Mouse (Mus musculus) lung, adult 2 months (tissue): ENCODE results near the gene Lbh. TPM values are rescaled to one million over a fixed set of nuclear protein-coding genes. Genes with fewer than 3 reads are reported as not detected.

Experiments used
- DNase-seq: peaks from one replicate; pipeline ENCODE4 v3.0.0; 2022
- H3K4me1 ChIP-seq: fragments of 200-500 bp; 2 replicates; pipeline ENCODE4 v1.6.1; 2011; ENCODE audit warnings: low read length; ENCODE audit not compliant: control insufficient read depth, insufficient read depth
- H3K4me3 ChIP-seq: fragments of 200-500 bp; replicated peaks from 2 replicates; pipeline ENCODE3; 2011; ENCODE audit warnings: low read depth, mild to moderate bottlenecking, control low read depth, low read length; ENCODE audit errors: extremely low read depth
- CTCF ChIP-seq: fragments of 200-500 bp; IDR thresholded peaks from 2 replicates; pipeline ENCODE4 v1.5.1; 2011; ENCODE audit warnings: mild to moderate bottlenecking, low read length, control low read depth; ENCODE audit not compliant: insufficient read depth
- POLR2A ChIP-seq: fragments of 200-500 bp; IDR thresholded peaks from 2 replicates; pipeline ENCODE4 v1.6.1; 2011; ENCODE audit warnings: low read depth, mild to moderate bottlenecking, control low read depth, low read length, borderline replicate concordance; ENCODE audit errors: extremely low read depth
- WGBS: fragments of 180-500 bp; shearing (Covaris S2); methylation state at CpG from one replicate; pipeline ENCODE4 v1.1.7; 2018; 5-methylcytosine and 5-hydroxymethylcytosine counted together
- polyA plus RNA-seq: library from polyadenylated mRNA; depleted of rRNA; stranded (reverse); fragments of >200 nt; gene quantifications from 2 replicates; pipeline ENCODE4 v1.2.3, GENCODE M21; 2012

Gene Lbh
- polyA plus RNA-seq, 1 experiment = 253 TPM

DNA sequence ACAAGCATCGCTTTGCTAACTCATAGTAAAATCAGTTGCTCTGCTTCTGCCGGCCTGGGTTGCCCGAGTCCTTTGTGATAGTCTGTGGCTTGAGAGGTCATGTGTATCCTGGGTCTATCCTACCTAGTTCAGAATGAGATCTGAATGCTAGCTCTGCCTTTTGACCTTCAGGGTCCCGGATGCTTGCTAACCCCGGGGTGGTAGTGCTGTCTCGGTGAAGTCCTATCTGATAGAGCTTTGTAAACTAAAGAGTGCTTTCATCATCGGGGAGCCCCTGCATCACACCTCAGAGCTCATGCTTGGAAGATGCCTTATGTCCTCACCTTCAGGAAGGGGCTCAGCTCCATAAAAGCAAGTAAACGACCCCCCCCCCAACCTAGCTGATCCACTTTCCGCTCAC lies 19.1 kb downstream of the Lbh start:
- DNase-seq = no peak
- peaks cover 22% of the 10 kb centered on the region for H3K4me1 ChIP-seq
- TF ChIP-seq POLR2A (no peak), CTCF (no peak)
- 58% methylated on average over 9 of the region's 9 CpGs for whole genome bisulfite sequencing
- H3K4me3 ChIP-seq = no peak overlapping the region

DNA sequence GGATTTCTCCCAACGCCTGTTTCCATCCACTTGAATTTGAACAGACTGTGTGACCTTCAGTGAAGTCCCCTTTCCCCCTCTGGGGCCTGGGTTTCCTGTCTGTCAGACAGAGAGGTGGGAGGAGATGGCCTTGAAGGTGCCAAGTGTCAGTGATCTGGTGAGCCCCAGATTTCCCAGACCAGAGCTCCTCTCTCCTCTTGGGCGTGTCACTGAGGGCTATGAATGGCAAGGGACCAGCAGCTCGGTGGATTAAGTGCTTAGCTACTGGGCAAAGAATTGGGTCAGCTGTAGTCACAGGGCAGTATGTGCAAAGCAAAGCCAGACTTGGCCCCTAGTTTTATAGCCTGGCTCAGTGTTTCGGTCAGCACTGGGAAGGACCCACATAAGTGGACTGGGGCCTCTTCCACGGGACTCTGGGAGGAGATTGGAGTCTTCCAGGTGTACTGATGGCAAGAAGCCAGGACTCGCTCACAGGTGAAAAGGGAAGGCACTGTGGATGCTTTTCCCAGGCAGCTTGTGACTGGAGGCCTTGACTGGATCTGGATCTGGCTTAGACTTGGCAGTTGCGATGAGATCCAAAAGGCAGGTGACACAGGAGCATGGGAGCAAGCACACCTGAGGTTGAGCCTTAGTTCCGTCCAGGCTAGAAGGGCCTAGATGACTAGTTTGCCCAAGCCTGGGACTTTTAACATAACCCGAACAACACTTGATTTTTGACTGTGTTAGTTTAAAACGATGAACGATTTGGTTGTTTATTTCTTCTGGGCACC lies 20.1 kb downstream of the Lbh start:
- TF ChIP-seq POLR2A (no peak), CTCF (no peak)
- no peak for DNase-seq
- WGBS = 56% methylated on average over 11 of the region's 11 CpGs
- Histone ChIP-seq H3K4me1 (peaks cover 24% of the 10 kb centered on the region), H3K4me3 (no peak overlapping the region)

DNA sequence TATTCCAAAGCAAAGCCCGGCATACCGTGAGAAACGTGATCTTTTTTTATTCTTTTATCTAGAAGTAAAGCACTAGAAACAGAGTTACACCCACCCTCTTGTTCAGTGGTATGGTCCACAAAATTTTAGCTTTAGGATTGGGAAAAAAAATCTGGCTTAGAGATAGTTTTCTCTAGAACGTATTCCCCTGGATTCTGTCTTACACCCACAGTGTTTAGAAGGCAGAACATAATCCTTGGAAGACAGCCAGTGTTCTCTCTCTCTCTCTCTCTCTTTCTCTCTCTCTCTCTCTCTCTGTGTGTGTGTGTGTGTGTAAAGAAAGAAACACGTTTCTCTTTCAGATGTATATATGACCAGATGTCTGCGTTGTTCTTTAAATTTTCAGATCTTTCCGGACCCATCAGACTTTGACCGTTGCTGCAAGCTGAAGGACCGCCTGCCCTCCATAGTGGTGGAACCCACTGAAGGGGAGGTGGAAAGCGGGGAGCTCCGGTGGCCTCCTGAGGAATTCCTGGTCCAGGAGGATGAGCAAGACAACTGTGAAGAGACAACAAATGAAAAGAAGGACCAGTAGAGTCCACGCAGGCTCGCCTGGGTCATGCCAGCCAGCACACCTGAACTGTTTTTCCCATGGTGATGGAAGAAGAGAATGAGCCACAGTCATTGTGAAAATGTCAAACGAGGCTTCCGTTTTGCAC lies 20.9 kb downstream of the Lbh start:
- H3K4me1 ChIP-seq = peaks cover 24% of the 10 kb centered on the region
- no peak overlapping the region for H3K4me3 ChIP-seq

DNA sequence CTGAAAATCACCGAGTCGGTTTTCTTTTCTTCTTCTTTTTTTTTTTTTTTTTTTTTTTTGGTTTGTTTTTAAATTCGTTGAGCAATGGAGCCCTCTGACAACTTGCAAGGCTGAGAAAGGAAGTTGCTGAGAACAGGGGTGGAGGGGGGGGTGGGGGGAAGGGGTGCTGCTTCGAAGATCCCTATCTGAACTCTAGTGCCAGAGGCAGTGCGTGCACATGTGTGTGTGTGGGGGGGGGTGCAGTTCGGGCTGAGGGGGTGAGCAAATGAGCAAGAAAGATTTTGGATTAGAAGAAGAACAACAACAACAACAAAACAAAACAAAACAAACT lies 21.4 kb downstream of the Lbh start:
- no peak overlapping the region for H3K4me3 ChIP-seq
- DNase-seq = no peak
- peaks cover 19% of the 10 kb centered on the region for H3K4me1 ChIP-seq
- no peak for TF ChIP-seq POLR2A
- no peak for TF ChIP-seq CTCF
- whole genome bisulfite sequencing = 48% methylated on average over 6 of the region's 6 CpGs

More for the DNA sequence above, 20.9 kb downstream of the Lbh start:
- TF ChIP-seq CTCF = no peak
- no peak for TF ChIP-seq POLR2A
- no peak for DNase-seq
- WGBS = 67% methylated on average over 15 of the region's 15 CpGs

DNA sequence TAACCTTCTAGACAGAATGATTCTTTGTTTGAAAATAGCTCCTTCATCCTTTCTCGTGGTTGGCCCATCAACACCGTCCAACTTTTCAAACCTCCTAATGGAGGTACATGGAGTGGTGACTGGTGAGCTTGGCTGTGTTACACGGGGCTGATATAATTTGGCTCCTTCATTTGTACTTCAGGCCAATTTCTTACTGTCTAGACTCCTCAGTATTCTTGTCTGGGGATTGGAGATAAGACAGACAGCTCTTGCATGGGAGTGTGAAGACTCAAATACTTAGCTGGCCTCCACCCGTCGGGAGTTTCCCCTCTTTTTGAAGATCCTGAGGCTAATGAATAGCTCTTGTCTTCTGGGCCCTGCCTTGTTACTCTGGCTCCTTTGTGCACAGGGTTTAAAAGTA lies 26.3 kb downstream of the Lbh start:
- Histone ChIP-seq H3K4me1 (peaks cover 9% of the 10 kb centered on the region), H3K4me3 (no peak overlapping the region)
- 60% methylated on average over 5 of the region's 5 CpGs for WGBS
- DNase-seq = no peak
- no peak for TF ChIP-seq CTCF

DNA sequence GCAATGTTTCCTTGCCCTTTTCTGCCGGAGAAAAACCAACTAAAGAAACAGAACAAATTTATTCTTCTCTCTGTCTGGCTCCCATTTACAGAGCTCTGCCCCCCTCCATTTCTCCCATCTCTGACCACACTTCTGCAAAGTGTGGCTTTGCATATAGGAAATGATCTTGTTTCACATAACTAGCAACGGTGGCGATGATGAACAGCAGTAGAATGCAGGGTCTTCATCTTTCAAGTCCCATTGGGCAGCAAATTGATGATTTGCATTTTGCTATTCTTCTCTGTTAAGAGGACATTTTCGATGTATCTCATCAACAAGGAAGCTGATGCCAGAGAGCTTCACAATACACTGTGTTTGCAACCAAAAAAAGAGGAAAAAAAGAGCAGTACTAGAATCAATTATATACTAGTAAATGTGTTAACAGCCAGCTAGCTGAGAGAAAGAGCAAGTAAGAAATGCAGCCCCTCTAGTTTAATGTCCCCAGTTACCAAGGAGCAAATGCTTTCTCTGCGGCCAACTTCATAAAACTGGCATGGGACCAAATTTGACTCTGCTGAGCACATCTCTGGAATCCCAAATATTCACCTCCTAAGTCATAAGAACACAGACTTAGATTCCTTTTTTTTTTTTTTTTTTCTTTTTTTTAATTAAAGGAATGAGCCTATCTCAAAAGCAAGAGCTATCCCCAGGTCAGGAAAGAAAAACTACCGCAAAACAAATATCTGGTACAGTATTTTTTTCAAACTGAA lies 29.2 kb downstream of the Lbh start:
- DNase-seq = no peak
- 48% methylated on average over 6 of the region's 6 CpGs for WGBS

DNA sequence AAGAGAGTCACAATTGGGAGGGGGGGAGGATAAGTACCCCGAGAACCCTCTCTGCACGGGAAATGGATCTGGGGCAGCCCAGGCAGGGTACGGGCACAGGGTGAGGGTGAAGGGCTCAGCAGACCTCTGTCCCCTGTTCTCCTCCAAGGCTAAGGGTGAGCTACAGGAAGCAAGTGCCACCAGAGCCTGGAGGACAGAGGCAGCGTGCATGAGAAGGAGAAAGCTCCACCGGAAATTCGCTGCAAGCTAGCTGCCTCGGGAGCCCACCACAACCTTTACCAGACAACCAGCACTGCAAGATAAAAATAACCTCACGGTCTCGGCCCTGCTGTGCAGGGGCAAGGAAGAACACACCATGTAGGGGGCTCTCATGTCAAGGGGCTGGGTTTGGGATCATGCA lies 30.0 kb downstream of the Lbh start:
- H3K4me3 ChIP-seq = no peak overlapping the region
- TF ChIP-seq CTCF (no peak), POLR2A (no peak)
- peaks cover 7% of the 10 kb centered on the region; the same call in 1 of the 2 replicates for H3K4me1 ChIP-seq
- no peak for DNase-seq
- WGBS = 44% methylated on average over 9 of the region's 9 CpGs

More for the DNA sequence above, 29.2 kb downstream of the Lbh start:
- no peak overlapping the region for H3K4me3 ChIP-seq
- peaks cover 8% of the 10 kb centered on the region for H3K4me1 ChIP-seq
- no peak for TF ChIP-seq POLR2A
- TF ChIP-seq CTCF = no peak

DNA sequence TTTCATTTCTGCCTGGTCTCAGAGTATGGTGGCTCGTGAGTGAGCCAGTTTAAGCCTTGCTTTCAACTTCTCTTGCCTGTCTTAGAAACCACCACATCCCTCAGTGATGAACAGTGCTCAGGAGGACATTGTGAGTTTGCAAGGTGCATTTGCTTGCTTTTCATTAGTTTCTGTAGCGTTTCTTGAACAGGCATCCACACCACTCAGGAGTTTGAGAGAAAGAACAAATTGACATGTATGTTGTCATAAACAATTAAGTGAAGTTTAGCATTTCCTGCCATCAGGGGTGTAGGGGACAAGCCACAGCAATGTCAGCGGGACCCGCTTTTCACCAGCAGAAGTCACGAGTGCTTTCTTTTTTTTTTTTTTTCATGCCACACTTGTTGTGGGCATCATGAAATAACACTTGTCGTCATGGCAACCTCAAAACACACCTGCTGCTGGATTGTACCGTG lies 31.2 kb downstream of the Lbh start:
- WGBS = 70% methylated on average over 7 of the region's 7 CpGs
- Histone ChIP-seq H3K4me1 (peaks cover 7% of the 10 kb centered on the region; the same call in 1 of the 2 replicates), H3K4me3 (no peak overlapping the region)
- TF ChIP-seq POLR2A (no peak), CTCF (no peak)
- no peak for DNase-seq

DNA sequence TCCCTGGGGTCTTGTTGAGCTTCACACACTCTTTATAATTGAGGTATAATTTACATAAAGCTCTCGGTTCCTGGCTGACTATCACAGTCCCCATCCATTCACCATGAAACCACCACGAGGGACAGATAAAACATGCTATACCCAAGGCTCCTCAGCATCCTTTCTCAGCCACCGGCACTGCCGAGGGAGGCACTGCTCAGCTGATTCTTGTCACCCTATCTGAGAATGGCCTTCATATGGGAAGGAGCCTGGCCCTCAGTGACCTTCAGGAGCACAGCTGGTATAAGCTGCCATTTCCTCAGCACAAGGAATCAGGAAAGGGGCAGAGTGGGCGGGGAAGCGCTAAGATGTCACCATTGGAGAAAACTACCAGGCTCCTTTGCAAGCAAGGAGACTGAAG lies 33.2 kb downstream of the Lbh start:
- TF ChIP-seq CTCF (no peak), POLR2A (no peak)

More for the DNA sequence above, 33.2 kb downstream of the Lbh start:
- Histone ChIP-seq H3K4me3 (no peak overlapping the region), H3K4me1 (peaks cover 7% of the 10 kb centered on the region; the same call in 1 of the 2 replicates)
- WGBS = 75% methylated on average over 6 of the region's 6 CpGs
- DNase-seq = no peak
